Mouse (Mus musculus) cerebellum, adult 11-12 months (tissue): ENCODE results near the gene Cep128.

Source experiments
- DNase-seq: peaks from one replicate; pipeline ENCODE4 v3.0.0; 2022

Cep128 gene

DNA sequence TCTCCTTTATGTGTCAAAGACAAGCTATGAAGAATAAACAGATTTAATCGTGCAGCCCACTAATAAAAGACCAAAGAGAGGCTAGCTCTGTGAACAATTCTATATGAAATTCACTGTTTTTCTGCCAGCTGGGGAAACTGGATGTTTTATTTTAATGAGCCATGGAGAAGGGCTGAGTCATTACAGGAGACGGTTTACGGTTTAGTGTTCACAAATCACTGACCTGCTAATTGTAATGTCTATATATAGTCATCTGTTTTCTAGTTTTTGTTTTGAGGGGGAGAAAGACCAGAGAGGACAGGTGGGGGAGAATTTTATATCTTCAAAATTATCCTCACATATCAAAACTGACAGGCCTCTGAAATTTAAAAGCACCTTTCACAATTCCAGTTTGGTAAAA lies 212.6 kb downstream of the Cep128 start:
- no peak for DNase-seq

DNA sequence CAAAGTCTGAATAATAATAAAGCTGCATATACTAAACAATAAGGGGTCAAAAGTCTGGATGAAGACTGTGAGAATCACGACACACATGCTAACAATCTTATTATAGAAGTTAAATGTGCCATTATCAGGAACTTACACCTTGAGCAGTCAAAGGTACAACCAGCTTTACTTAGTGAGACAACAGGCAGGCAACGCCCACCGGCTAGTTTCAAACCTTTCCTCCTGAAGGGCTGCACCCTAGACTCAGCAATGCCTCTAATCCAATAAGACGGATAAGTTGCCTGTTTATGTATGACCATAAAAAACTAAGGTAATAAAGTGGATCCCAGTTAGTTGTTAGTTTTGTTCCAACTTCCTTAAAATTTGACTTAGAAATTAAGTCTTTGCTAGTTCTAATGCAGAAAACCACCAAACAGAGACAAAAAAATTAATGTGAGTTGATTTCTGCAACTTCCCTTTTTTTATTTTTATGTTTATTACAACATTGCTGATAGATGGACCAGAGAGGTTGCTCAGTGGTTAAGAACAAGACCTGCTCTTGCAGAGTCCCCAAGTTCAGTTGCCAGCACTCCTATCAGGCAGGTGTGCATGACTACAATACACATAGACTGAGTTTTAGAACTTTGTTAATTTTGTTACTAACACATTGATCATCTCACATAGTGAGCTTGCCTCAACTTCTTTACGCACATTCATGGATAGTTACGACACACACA lies 223.0 kb downstream of the Cep128 start:
- no peak for DNase-seq

DNA sequence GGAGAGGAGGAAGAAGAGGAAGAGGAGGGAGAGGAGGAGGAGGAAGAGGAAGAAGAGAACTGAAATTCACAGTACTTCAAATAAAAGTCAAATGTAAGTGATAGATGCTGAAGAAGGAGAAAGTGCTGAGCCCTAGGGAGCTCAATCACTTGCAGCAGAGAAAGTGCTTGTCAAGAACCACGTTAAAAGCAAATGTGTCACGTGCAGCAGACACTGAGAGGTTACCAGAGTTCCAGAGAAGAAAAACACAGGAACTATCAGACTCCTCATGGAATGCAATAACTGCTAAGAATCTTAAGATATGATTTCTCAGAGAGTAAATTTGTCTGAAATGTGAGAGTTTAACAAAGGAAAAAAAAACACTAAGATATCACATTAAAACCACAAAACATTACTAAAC lies 225.7 kb downstream of the Cep128 start:
- DNase-seq = no peak

DNA sequence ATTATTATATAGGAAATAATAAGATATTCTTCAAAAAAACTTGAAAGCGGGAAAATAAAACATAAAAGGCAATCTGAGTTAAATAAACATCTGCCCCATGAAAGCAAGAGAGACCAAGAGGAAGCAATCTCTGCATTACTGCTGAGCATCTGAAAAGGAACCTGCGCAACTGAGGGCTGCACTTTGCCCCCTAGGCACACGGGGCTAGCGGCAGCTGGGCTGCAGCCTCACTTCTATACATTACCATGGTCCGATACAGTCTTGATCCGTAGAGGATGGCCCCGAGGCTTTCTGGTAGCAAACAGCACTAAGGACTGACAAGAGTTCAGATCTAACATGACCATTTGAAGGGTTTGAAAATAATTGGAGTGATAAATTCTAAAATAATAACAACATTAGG lies 230.2 kb downstream of the Cep128 start:
- DNase-seq = no peak

DNA sequence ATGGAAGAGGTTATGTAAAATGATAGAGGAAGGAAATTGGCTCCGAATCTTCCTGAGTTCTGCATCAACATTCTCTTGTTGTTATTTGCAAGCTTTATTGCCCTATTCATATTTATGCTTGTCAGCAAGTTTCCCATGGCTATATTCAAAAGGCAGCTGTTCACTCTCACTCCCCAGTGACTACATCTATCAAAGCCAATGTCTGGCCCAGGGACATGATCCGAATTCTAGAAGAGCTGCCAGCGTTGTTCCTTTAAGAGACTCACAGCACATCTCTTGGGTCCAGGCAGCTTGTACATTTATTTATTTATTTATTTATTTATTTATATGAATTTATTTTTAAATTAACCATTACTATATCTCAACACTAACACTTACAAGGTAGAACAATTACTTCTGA lies 235.1 kb downstream of the Cep128 start:
- no peak for DNase-seq

DNA sequence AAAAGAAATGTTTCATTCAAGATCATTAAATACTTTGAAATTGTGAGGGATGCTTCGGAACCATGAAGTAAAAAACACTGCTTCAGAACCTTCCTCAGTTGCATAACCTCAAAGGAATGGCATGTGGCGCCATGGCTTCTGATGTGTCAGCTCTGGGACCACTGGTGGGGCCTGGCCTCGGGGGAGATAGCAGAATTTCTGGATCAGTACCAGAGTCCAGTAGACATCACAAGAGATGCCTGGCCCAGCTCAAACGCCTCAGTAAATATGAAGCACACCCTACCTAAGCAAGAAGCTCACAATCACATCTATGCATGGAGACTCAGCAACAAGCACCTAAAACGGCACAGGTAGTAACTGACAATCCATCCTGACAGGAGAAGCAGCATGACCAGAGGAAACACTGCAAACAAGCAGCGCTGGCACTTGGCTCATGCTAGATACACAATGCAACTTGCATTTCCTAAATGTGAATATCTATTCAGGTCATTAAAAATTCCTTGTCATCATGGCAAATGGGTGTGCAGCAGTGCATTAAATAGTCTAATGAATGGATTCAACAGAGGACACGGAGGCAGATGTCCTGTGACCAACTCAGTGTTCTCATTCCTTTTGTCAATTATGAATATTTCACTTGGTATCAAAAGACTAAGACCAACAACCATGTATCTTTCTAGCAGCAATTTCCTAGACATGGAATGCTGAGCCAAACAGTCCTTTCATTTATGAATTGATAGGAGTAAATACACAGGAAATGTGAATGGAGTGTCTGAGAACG lies 249.3 kb downstream of the Cep128 start:
- no peak for DNase-seq

DNA sequence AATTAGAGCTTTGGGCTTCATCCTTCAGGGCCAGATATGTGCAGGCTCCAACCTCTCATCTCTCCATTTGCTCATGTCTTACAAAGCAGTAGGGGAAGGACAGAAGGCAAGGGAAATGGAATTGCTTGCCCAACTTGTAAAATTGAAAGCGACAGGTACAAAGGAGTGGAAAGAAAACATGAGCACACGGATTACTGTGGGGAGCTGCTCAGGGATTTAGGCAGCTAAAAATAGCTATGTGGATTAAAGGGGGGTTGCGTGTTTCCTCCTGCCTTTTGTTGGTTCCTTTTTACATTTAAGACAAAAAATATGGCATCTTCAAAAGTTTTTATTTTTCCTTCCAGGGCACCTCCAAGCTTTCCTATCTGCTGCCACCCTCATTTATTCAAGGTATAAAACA lies 269.2 kb downstream of the Cep128 start:
- DNase-seq = no peak

DNA sequence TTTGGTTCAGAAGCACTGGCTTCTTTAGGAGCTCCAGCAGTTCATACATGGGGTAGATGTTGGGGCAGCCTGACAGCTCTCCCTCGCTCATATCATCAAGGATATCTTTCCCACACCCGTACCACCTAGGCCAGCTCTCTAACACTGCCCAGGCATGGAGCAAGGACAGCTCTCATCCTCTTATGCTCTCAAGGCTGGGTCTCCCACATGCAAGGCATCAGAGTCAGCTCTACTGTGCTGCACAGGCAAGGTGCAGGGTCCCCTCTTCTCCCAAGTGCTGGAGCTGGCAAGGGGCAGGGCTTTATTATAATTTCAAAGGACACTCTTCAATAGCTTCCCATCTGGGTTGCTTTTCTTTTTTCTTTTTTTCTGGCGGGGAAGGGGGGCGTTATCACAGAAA lies 280.9 kb downstream of the Cep128 start:
- no peak for DNase-seq

DNA sequence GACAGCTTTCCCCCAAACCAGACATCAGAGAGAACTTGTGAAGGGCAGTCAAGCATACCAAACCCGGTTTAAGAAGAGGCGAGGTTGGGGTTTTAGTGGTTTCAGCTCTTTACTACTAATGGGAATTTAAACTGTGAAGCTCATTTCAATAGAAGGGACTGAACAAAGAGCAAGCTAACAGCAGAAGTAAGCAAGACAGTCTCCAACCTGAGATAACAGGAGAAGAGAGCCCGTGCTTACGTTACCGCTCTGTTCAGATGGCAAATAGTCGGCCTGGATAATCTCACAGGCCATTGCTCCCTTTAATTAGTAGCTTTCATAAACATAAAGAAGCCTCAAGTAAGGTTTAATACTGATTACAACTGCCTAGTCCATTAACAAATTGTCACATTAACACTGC lies 286.3 kb downstream of the Cep128 start:
- no peak for DNase-seq

DNA sequence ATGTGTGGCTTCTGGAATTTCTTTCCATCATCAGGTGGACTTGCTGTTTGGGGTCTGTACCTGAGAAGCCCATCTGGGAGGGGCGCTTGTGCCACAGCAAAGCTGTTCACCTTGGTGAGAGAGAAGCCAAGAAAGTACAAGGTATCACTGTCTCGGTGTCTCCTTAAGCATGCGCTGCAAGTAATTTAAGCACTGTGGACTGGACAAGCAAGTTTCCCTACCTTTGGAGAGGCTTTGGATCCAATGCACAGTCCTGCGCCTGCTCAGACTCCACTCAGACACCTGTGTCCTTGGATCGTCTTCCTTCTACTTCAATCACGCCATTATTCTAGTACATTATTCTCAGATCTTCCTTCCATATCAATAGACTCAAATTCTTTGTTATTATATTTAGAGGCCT lies 288.0 kb downstream of the Cep128 start:
- DNase-seq = no peak

DNA sequence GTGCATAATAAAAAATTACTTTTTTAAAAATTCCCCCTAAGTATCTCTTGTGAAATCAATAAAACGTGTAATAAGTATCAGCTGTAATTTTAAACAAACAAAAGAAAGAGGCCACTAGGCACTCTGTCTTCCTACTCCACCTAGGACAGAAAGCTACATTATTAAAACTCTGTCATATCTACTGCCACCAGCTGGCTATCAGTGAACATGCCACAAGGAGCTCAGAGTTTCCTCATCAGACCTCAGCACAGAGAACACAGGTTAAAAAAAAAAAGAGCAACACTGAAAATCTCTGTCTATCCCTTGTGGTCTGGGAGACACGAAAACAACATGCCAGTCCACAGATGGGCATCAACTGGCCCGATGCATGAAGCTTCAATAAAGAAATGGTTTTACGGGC lies 295.9 kb downstream of the Cep128 start:
- DNase-seq = peak; percentile 44

DNA sequence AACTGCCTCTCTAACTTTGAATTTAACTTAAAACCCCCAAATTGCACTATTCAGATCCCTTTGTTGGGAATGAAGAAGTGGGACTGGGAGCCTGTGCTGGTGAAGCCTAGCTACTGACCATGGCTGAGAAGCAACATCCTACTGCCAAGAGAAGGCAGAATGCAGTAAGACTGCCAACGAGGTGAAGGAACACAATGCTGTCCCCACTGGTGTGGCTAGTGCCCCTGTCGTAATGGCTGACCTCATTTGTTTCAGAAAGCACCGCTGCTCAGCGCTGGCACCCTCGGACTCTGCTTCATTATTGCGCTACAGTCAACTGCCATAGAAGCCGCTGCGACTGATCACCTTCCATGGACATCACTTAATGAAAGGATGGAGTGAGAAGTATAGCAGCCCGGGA lies 298.2 kb downstream of the Cep128 start:
- DNase-seq = no peak

DNA sequence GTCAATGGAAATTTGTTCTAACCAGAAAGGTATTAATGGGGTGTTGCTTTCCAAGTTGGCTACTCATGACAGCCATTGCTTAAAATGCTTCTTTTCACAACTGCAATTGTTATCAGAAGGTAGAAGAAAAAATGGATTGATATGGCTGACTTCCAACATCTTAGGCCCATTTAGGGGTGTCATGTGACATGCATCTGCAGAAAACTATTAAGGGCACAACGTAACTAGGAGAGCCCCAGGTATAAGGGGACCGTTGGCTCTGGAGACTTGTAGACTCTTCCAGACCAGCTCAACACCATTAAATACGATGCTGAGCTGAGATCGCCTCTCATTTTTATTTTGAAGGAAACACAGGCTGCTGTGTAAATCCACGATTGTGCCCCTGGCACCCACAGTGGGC lies 308.6 kb downstream of the Cep128 start:
- no peak for DNase-seq

DNA sequence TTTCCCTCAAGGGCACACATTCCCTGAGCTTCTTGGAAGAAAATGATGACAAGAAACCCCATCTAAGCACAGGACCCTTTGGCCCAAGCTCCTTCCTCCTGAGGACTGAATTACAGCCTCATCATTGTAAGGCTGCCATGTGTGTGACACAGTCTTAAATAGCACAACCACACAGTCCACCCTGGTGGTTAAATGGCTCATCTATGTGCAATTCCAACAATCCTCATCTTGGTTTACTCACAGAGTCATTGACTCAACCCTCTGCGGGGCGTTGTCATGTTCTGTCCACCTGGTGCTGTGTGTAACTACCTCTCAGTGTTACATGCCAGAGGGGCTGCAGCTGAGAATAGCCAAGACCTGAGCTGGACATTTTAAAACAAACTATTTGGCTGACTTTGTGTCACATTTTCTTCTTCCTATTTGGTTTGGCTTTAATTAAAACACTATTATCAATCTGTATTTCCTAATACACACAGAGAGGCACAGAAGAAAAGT lies 313.6 kb downstream of the Cep128 start:
- DNase-seq = no peak

DNA sequence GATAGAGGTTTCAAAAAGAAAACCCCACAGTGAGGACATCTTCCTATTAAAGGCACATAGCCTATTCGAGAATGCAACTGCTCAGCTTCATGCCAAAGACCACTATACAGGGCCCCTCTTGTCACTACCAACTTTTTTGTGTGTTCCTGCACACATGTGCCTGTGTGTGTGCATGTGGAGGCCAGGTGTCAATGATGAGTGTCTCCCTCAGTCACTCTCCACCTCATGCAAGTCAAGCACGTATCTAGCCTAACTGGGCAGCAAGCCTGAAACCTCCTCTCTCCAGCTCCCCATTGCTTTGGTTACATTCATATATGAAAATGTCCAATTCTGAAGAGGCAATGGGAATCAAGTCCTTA lies 317.1 kb downstream of the Cep128 start:
- no peak for DNase-seq

DNA sequence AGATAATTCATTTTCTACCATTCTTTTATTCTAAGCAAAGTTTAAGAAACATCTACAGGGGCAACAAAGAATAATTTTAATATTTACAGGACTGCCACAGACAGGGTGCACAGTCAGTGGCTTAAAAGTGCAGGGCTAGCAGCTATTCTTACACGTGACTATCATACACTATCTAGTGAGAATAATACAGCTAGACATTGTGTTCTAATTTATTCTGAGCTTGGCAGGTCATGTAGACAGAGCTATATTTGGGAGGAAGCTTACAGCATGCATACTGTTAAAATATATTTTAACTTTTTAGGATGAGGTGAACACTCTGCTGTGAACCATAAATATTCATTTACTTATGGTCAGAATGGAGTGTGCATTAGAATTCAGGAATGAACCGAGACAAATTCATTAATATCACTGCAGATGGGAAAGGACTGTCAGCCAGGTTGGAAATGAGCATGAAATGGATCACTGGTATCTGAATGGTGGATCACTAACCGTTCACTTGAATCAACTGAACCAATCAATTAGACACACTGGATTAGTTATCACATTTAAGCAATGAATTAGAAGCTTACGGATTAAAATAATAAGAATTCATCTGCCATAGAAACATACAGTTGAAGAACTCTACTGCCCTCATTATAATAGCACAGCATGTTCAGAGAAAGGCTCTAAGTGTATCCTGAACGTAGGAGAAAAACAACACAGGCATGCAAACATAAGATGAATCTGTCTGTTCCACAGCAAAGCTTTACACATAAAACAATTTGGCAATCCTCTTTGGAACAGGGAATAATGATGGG lies 317.7 kb downstream of the Cep128 start:
- DNase-seq = no peak

DNA sequence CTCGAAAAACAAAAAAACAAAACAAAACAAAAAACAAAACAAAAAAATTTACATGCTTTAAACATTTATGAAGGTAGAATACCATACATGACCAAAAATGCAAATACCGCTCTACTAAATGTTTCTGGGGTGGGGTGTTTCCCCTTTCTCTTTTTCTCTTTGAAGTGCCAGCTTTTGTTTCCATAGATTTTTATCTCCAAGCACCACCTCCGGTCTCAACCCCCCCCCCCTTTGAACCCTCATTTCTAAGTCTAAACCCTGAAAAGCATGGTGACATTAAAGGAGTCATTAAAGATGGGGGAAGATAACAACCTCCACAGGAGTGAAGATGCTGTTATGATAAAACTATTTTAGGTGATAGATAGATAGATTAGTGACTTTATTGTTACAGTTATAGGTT lies 318.8 kb downstream of the Cep128 start:
- DNase-seq = no peak

DNA sequence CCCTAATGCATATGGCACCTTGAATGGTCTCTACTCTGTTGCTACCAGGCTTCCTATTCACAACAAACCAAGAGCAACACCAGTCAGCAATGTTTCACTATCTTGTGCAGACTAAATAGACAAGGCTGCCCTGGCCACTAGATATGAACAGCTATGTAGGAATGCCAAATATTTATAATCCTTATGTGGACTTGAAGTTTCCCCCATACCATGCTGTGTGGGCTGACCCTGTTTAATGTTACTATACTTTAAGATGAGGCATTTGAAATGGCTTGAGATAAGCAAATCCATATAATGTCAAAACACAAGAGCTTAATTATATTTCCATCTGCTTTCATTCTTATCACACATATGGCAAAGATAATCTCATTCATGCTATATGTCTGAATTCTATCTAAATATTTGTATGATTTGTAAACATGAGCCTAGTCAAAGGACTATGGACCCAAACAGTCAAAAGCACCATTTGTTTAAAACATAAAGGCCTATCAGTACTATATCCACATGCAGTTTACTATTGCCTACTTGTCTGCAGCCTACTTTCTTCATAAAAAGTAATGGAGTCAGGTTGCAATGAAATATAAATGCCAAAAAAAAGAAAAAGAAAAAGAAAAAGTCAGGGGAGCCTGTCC lies 319.7 kb downstream of the Cep128 start:
- DNase-seq = no peak

DNA sequence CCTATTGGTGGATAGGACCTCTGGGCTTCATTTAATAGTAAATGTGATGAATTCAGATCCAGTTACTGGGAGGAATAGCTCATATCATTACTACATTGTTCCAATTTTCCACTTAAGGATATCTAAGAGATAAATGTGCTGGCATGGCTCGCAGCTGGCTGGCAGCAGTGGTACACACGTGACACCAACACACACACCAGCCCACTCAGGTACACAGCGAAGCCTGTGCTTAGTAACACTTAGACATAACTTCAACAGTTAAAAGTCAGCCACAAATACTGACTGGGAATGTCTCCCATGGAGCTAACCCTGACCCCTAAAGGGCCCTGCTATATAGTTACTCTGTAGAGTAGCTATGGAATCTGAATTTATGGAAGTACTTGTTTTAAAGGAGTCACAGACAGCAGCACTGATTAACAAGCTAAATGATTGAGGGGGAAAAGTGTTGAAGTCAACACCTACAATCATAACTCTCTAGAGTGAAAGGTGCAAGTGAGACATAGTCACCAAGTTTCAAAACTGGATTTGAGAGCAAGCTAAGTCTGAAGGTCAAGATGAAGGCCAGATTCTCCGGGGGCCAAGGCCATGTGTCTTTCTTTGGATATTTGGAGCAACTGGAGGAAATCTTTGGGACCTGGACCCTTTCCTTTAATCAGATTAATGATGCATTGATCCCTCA lies 320.7 kb downstream of the Cep128 start:
- DNase-seq = no peak

DNA sequence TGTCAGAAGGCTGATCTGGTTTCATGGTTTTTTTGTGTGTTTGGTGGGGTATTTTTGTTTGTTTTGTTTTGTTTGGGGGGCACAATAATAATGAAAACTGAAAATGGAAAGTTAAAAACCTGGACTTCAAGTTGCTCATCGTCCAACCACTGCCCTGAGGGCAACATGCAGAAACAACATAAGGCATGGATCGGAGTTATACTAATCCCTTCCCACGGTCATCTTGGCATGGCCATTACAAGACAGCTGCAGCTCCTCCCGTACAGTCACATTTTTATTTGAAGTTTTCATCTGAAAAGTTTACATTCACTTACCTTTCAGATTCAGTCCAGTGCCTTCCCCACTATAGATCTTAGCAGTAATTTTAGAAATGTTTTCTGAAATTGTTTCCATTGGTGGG lies 321.5 kb downstream of the Cep128 start:
- DNase-seq = no peak

DNA sequence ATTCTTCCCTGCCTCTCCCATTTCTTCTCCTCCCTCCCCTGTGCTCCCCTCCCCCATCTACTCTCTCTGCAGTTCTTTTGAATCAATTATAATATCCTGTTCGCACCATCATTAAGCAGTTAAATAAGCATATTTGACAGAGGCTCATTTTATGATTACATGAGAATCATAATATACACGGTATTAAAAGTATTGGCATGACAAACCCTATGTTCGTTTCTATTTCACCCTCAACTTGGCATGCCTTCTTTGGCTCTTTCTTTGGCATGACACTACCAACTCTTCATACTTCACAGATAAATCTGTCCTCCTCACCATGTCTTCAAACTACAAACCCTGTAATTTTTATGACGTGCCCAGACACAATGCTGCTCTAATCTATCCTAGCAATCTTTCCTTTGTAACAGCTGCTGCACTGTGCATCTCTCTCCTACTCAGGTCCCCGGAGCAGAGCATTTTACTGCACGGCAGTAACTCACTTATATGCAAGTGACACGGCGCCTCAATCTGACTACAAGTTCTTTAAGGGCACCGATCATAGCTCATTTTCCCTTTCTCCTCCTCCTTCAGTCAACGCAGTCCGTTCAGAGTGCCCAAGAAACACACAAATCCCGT lies 324.4 kb downstream of the Cep128 start:
- no peak for DNase-seq

DNA sequence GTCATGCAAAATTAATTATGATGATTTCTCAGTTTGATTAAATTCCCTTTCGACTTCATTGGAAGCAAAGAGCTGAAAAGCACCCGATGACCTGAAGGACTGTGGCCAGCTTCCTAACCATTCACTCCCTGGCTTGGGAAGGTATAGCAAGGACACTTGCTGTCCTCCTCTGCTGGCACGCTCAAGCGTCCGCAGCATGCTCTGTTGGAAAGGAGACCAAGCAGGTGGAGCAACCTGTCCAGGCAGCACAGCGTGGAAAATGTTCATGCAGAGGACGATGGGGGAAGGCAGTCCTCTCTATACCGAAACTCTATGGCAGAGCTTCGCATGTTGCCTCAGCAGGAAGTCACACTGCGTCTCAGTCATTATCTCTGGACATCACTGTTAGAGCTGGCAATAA lies 327.3 kb downstream of the Cep128 start:
- peak; percentile 92 for DNase-seq
